Mouse (Mus musculus): ENCODE data around the gene Kif22.
"Not testable (repeated sequence)": the region's sequence is repeated elsewhere in the genome, so short reads cannot be mapped to it uniquely, and the experiment has no call there.

The Kif22 gene

DNA sequence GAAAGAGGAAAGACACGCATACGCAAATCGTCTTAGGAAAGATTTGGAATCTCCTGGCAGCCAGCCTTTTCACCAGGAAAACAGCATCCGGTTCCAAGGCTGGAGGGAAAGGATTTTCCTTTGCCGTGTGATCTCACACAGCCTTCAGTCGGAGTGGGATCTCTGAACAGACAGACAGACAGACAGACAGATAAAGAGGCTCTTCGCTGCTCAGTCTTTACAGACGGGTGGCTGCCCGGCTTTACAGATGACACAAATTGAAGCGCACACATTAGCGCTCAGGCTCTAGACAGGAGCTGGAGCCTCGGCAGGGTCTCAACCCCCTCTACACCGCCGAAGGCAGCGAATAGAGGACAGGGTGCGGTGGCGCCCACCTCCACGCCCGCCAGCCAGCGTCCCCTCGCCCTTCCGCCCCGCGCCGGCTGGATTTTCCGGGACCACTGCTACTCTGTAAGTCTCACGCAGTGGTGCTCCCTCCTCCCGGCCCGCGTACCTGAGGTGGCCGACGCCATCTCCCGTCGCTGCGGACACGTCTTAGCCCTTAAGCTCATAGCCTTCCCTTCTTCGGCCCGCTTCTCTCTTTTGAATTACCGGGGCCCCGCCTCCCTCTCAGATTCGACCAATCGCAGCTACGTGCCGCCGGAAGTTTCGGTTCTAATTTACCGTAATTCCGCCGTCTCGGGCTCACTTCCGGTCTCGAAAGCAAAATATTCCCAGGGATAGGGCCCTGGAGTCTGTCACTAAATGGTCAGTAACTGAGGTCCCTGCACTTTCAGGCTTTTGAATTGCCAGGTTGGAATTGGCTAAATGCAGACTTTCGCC, at the start of gene Kif22:
Kif22 (minus strand) TSS at position 621 of the 822 bp plus-strand sequence.
- peak; percentile 94 for DNase-seq

DNA sequence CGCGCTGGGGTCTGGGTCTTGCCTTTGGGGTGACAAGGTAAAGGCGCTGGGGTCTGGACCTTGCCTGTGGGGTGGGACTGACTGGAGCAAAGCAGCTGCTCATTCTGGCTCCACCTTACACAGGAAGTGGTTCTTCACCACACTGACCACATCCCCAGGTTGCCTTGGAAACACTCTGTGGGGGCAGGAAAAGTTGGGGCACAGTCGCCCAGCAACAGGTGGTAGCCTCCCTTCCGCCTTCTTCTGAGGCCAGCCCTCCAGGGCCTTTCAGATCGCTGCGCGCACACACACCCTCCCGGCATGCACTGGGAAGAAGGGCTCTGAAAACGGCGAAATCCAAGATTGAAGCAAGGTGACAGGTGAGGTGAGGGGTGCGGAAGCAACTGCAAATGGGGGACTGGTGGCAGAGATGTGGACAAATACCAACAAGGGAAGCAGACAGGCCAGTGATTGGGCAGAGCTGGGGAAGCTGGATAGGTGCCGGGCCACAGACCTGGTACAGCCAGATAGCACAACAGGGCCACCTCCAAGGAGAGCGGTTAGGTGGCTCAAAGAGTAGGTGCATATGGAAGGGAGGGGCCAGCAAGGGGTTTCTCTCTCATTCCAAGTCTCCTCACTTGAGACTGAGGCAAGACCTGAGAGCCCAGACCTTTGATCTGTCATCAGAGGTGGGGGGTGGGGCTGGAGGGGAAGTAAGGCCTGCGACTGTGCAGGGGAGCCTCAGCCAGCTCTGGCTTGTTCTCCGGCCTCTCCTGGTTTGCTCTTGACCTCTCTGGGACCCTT, 49.0 kb upstream of the Kif22 start, which contains the start of gene AI467606:
AI467606 (plus strand) TSS at position 246 of the 783 bp plus-strand sequence.
- peak; percentile 81 for DNase-seq

DNA sequence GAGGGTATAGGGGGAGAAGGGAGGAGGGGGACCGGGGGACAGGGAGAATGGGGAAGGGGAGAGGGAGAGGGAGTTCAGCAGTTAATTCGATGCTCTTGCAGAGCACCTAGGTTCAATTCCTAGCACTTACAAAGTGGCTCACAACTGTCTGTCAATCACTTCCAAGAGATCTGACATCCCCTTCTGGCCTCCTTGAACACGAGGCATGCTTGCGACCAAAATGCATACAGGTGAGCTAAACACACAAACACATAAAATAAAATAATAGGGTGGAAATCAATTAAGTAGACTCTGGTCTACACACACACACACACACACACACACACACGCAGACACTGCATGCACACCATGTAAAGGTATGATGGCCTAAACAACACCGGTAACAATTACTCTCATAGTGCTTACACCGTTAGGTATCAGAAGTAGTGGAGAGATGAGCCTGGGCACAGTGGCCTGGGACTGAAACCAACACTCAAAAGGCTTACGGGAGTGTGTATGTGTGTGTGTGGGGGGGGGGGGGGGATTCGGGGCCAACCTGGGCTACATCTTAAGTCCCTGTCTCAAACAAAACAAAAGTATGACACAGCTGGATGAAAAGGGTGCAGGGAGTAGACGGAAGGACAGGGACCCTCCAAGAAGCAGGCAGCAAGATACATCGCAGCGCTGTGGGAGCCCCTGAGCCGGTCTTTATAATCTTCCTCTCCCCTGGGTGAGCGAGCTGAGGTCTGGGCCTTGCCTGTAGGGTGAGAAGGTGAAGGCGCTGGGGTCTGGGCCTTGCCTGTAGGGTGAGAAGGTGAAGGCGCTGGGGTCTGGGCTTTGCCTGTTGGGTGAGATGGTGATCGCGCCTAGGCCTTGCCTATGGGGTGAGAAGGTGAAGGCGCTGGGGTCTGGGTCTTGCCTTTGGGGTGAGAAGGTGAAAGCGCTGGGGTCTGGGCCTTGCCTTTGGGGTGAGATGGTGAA, 48.2 kb upstream of the Kif22 start:
- no peak for DNase-seq

DNA sequence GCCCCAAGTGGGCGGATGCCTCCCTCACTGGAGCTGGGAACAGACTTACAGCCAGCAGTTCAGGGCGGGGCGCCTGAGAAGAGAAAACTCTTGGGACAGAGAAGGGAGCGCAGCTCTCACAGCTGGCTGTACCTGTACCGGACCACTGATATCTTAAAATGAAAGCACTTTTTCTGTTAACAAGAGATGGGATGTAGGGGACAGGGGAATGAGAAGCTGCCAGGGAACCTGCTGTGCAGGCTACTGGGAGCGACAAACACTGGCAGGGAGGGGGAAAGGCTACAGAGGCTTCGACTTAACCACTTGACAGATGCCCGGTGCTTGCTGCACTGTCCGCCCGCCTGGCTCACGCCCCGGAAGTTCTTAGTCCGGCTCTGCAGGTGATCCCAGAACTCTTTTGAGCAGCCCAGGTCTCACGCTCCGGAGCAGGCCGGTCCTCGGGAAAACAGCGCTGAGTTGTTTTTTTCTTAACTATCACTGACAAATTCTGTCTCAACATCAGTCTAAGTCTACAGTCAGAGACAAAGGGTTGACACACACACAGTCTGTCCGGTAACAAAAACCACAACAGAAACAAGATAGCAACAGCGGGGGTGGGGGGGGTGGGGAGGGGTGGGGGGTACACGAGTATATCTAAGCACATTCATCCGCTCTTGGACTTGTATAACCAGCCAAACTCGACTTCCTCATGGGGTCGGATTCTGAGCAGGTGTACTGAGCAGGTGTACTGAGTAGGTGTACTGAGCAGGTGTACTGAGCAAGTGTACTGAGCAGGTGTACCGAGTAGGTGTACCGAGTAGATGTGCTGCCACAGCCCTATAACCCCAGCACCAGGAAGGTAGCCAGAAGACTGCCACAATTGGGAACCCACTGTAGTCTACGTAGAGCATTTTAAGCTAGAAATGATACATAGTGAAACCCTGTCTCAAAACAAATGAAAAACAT, 46.9 kb upstream of the Kif22 start:
- DNase-seq, result no peak

DNA sequence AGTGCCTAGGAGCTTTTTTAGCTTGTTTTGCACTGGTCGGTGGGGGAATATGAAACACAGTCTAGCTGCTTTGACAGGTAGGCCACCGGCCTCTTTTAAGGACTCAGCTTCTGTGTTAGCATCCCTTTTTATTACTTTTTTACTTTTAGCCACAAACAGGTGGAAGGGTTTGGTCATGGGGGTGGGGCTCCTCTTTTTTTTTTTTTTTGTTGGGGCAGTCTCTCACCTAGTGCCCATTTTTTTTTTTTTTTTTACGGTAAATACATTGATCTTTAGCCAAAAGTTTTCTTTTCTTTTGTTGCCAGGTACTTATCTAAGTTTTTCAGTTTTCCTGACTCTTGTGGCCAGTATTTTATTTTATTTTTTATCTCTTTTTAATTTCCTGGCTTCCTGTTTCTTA, 45.8 kb upstream of the Kif22 start:
- no peak for DNase-seq

DNA sequence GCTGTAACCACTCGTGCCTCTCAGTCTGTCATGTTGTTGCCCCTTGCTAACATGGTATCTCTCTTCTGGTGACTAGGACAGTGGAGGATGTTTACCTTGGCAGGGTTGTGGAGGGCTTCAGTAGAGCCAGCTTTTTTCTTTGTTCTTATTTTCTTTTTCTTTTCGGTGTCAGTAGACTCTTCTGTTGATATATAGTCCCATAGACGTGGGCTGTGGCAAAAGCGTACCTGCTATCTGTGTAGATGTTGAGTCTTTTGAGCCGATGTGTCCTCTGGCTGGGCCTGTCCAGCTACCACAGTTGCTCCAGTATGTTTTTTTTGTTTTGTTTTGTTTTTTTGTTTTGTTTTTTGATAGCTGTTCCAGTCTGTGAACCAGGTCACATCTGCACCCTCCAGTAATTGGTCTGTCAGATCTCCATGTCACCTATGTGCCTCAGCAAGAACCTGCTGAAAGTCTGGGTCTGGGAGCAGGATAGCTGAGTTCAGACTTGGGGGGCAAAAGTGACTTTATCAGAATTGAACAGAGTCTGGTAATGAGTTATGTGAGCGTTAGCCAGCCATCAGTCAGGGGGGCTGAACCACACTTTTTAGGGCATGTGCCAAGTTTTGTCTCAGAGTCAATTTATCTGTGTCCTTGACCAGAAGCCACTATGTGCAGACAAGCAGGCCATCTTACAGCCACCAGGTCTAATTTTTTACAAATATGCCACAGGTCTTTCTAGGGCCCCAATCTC, 45.2 kb upstream of the Kif22 start, which contains the start of gene Zg16:
Zg16 (minus strand) TSS at position 51 of the 733 bp plus-strand sequence.
- DNase-seq, result not testable (repeated sequence)

DNA sequence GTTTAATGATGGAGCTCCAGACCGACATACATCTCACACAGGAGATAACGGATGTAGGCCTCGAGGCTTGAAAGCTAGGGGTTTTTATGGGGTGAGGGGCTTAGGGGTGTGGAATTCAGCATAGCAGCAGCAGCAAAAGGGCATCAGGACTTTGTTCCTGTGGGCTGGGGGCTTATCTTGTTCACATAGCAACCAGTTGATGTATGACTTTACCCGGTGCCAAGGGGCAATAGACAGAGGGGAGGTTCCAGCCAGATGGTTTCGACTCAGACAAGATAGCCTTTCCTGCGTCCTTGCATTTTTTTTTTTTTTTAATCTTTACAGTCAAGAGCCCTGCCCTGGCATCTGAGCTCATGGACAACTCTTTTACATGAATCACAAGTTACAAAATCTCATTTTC, 43.5 kb upstream of the Kif22 start:
- not testable (repeated sequence) for DNase-seq

DNA sequence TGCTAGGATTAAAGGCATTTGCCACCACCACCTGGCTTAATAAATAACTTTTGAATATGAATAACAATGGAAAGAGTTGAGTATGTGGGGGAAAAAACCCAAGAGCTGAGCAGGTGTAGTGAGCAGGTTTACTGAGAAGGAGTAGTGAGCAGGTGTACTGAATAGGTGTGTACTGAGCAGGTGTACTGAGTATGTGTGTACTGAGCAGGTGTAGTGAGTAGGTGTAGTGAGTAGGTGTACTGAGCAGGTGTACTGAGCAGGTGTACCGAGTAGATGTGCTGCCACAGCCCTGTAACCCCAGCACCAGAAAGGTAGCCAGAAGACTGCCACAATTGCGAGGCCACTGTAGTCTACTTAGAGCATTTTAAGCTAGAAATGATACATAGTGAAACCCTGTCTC, 42.5 kb upstream of the Kif22 start:
- no peak for DNase-seq

DNA sequence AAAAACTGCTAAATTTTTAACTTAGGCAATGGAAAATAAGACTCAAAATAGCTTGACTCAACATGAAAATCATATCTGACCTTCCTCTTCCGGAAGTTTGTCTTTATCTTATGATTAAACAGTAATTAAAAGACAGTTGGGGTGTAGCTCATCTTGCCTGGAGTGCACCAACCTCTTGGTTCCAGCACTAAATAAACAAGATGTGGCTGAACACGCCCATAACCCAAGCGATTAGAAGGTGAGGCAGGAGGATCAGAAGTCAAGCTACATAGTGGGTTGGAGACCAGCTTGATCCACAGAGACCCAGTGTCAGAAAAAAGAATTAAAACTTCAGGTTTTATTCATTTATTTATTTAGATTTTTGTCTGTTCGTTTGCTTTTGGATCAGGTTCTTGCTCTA, 41.4 kb upstream of the Kif22 start:
- DNase-seq, result no peak

DNA sequence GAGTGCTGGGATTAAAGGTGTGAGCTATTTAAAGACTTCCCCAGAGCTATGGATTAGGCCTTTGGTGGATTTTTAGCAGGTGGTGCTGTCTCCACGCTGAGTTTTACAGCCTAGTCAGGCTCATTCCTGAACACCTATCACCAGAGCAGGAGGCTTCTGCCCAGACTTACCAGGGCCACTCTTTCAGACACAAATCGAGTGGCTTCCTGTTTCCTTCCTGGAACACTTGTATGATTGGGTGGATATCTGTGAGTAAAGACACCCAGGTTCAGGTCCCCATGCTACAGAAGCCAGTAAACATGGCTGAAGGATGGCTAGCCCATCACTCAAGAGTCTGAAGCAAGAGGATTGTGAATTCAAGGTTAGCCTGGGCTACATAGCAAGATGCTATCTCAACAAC, 40.7 kb upstream of the Kif22 start:
- no peak for DNase-seq

DNA sequence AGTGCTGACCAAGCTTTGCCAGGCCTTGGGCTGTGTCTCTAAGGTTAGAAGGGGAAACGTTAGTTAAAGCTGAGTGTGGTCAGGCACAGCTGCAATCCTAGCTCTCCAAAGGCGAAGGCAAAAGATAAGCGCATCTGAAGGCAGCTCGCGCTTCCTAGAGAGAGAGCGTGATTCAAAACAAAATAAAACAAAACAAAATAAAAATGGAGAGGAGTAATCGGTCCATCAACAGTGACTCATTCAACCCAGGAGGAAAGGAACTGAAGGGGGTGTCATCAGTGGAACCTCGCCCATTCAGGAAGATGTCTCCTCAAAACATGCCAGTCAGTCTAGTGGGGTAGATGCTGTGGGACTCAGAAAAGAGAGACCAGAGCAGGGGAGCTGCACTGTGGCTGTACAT, 40.0 kb upstream of the Kif22 start:
- no peak for DNase-seq

DNA sequence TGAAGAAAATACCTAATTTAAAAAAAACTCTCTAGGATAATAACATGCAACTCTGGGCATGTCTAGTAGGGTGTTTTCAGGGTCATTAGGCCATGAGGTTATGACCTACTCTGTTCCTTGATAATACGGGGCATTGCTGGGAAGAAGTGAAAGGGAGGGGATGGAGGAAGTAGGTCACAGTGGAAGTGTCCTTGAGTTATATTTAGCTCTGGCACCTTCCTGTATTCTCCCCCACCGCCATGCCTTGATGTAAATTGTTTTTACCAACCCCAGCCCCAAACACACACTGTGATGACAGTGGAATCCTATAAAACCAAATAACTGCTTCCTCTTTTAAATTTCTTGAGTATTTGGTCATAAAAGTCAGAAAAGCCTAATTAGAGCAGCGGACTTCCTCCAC, 37.8 kb upstream of the Kif22 start:
- DNase-seq, result no peak

DNA sequence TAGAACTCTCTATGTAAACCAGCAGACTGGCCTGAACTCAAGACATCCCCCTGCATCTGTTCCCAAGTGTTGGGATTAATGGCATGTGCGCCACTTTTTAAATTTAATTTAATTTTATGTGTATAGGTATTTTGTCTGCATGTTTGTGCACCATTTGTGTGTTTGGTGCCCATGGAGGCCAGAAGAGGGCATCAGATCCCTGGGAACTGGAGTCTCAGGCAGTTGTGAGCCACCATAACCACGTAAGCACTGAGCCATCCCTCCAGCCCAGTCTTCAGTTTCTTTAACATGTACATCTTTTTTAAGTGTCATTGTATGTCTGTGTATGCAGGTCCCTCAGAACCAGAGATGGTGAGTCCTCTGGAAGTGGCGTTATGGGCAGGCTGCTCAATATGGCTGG, 35.4 kb upstream of the Kif22 start:
- DNase-seq, result no peak

DNA sequence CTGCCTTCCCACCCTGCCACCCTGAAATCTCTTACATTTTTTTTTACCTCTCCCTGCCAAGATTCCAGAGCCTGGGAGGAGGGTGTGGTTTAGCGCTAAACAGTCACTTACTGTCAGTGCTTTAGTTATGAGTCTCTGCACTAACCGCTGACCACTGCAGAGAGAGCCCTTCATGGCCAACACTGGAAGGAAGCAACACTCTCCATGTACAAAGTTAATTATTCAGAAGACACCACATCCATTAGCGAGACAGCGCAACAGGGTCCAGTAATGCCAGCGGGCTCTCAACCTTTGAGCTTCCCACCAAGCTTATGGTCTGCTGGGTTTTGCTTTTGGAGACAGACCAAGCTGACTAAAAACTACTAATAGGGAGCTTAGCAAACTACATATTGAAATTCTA, 33.9 kb upstream of the Kif22 start:
- no peak for DNase-seq

DNA sequence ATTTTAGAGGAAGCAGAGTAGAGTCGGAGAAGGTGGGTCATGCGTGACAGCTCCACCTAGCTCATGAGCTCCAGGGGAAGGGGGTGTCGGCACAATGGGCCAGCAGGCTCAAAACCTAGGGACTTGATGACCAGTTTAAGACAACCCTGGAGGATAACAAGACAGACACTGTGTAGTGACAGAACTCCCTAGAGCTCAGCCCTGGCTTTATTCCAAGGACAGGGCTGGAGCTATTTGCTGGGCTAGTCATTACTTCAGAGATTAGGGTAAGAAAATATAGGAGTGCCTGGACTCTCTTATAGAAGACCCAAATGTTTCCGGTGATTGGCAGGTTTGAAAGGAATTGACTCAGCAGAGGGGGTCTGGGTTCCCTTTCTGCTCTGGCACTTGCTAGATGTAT, 30.9 kb upstream of the Kif22 start:
- no peak for DNase-seq

DNA sequence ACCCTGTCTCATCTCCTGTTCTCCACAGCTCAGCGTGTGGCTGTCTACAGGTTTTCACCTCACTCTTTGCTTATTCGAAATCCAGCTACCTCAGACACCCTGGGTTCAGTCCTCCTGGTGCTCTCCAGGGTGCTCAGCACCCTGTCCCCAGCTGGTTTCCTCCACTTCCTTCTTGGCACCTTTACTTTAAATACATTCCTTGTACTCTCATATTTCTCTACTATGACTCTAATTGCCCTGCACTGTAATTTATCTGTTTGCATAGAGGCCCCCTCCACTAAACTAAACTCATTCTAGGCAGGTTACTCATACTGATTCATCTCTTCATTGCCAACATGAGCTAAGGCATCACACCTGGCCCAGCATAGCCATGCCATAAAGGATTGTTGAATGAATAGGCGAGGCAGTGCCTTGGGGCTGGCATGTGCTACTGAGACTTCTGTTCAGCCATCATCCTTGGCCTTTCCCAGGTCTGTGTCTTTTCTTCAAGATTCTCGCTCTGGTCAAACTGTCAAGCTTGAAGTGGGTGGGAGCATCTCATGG, 28.7 kb upstream of the Kif22 start:
- DNase-seq, result no peak

DNA sequence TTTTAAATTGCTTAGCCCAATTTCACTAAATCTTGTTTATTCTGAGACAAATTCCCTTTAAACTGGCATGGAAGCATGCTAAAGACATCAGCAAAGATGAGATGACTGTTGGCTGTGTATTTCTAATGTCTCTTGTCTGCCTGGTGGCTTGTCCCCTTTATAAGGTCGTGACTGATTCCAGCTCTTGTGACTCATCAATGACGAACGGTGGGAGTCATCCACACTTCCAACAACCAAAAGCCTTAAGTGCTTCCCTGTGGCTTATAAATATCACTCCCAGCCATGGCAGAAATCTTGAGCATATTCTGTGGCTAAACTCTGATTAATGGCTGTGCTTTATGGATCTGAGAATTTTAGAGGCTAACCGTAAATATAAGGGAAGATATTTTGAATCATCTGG, 24.0 kb upstream of the Kif22 start:
- DNase-seq, result no peak

DNA sequence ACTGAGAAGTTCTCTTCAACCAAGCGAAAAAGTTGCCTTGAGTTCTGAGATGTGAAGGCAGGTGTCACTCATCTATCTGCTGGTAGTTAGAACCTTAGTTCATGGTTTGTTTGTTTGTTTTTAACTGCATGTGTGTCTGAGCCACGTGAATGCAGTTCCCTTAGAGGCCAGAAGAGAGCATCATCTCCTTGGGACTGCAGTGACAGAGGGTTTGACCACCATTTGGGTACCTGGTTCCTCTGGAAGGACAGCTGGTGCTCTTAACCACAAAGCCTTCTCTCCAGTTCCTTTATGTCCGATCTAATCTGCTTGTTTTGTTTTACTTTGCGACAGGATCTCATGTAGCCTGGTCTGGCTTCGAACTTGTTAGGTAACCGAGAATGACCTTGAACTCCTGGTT, 23.3 kb upstream of the Kif22 start:
- no peak for DNase-seq

DNA sequence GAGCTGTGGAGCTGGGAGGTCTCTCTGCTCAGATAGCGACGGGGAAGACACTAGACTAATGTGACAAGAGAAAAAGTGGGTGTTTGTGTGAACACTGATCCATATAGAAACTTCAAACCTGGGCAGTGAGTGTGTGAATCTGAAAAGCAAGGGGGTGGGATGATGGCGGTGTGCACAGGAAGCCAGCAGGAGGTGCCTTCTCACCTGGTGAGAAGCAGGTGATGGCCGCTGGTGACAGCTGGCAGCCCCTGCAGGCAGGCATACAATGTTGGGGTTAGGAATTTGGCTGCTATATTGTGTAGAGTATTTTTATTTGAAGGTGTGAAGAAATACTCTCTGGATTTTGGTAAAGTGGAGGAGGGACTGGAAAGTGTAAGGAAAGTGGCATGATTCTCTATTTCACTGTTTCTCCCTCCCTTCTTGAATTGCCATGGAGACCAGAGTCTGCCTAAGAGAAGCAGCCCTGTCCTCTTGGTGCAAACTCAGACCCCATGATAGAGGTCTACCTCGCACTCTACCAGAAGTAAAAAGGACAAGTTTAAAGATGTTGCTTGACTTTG, 12.8 kb upstream of the Kif22 start:
- no peak for DNase-seq

DNA sequence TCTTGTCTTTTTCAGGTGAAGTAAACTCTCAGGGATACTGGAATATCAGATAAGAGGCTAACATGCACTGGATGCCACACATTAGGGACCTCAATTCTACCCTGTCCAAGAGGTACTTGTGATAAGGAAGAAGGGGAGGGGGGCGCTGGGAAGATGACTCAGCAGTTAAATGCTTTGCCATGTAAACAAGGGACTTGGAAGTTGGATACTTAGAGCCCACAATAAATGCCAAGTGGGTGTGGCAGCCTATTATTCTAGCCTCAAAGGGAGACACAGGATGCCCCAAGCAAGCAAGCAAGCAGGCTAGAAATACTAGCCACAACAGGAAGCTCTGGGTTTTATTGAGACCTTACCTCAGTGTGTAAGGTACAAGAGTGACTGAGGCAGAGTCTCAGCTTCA, 11.0 kb downstream of the Kif22 start:
- DNase-seq, result peak; percentile 34

Data from lung, postnatal 10 days (tissue).